Mouse (Mus musculus) gastrocnemius, adult 2 months (tissue): Measurements from ENCODE around the gene Gm20532. TPM values are rescaled to one million over a fixed set of nuclear protein-coding genes. Genes with fewer than 3 reads are reported as not detected.

ENCODE experiments used
- DNase-seq: peaks from one replicate; pipeline ENCODE4 v3.0.0; 2022
- H3K27ac ChIP-seq: fragments of 200-600 bp; 2 replicates; pipeline ENCODE4 v1.8.1; 2022; ENCODE audit warnings: mild to moderate bottlenecking
- H3K4me3 ChIP-seq: fragments of 200-600 bp; 2 replicates; pipeline ENCODE4 v1.8.1; 2022; ENCODE audit warnings: mild to moderate bottlenecking, moderate library complexity
- CTCF ChIP-seq: fragments of 200-600 bp; IDR thresholded peaks from 2 replicates; pipeline ENCODE4 v1.8.1; 2022; ENCODE audit warnings: antibody characterized with exemption, mild to moderate bottlenecking, moderate library complexity
- intact Hi-C: fragments of 180-260 bp; cut with DNase I; formaldehyde crosslinking; loops from one replicate; pipeline ENCODE4 v1.15.1; 2025
- total RNA-seq, 2 experiments: library from RNA; stranded (reverse); gene quantifications; 2 replicates each; pipeline ENCODE4 v1.2.3; 2021

The Gm20532 gene
- total RNA-seq, 2 experiments from 2014 or later, result not detected

DNA sequence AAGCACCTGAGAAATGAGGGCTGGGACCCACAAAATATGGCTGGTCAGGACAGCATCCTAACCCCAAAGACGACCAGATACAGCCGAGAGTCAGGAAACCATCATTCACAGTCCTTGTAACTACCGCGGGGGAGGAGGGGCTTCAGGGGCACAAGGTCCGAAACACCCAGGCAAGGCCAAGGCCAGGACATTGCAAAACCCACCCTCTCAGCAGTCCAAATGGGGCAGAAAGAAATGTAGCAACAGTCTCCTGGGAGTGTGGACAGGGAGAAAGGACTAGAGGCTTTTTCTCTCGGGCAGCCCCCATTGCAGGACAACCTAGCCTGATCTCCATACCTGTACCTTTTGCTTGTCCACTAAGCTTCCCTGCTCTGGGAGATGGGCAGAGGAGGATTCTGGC is 16.7 kb downstream of the Gm20532 start:
- Histone ChIP-seq H3K4me3 (peak overlapping the region; percentile 87), H3K27ac (peak overlapping the region; percentile 90)
- no peak for DNase-seq
- intact Hi-C loops, result no loop called here
- no peak for TF ChIP-seq CTCF

DNA sequence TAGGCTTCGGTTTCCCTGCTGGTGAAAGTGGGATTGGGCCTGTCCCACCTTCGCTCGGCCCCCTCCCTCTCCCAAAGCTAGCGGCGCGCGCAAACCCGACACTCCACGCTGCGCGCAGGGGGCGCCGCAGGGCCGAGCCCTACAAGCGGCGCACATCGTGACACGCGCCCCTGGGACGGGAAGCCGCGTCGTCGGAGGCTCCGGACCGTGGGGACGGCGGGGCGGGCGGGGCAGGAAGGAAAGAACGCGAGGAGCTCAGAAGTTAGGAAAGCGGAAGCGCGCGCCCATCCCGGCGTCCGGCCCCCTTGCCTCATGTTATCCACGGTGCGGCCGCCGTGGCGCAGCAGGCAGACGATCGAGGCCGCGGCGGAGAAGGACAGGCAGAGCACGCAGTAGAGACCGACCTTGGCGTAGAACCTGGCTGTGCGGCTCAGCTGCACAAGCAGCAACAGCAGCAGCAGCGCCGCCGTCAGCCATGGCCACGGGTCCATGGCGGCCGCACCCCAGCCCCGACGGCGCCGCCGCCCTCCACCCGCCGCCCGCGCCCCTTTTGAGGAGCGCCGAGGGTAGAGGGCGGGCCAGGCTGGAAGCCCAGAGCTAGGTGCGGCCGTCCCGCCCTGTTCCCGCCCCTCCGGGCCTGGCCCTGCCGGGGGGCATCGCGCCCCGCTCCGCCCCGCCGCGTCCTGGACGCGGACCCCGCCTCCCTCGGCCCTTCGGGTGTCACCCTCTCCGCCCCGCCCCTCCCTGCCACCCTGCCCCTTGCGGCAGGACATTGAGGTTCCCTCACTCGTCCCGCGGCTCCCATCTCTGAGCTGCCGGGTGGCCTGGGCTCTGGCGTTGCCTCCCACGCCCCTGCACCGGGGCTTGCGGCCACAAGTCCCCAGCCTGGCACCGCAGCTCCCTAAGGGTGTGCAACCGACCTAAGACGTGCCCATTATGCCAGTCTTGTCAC is 17.6 kb downstream of the Gm20532 start, which contains the start of gene Agpat2:
Gene Agpat2, minus strand, starts transcription at position 698 of the 952 bp plus-strand sequence.
- peak; percentile 84 for DNase-seq
- intact Hi-C loops, result no loop called here
- Histone ChIP-seq H3K27ac (peak within 1 kb of the TSS; percentile 90), H3K4me3 (peak within 1 kb of the TSS; percentile 87)
- TF ChIP-seq CTCF, result peak; percentile 35

DNA sequence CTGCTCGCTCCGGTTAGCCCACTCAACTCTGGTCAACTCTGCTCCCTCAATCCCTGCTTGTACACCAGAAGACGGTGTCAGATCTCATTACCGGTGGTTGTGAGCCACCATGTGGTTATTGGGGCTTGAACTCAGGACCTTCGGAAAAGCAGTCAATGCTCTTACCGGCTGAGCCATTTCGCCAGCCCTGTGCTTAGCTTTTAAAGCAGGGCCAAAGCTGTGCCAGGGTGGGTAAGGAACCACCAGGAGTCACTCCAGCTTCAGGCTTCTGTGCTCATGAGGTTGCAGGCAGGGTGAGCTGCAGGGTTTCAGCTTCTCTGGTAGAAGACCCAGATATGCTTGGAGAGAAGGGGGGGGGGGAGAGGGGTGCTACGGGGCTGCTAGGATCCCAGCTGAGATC is 18.9 kb downstream of the Gm20532 start:
- Histone ChIP-seq H3K4me3 (no peak overlapping the region), H3K27ac (no peak overlapping the region)
- DNase-seq, result peak; percentile 7
- no peak for TF ChIP-seq CTCF
- intact Hi-C loops, result no loop called here

DNA sequence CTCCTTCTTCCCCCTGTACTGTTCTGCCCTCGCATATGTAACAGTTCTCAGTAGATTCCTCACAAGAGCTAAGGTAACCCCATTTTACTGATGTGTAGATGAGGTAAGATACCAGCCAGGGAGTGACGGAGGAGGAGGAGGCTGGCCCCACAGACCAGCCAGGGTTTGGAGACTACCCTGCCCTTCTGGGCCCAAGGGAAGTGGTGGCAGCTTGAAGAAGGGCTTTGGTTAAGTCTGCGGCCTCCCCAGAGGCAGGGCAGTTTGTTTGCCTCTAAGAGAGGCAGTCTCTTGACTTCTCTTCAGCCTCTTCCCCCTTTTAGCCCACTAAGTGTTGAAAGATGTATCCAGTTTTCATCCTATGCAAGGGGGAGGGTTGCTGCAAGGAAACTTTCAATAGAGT is 20.1 kb downstream of the Gm20532 start:
- no peak for DNase-seq
- intact Hi-C loops, result no loop called here
- Histone ChIP-seq H3K27ac (peak overlapping the region; percentile 40; the same call in 1 of the 2 replicates), H3K4me3 (no peak overlapping the region)
- TF ChIP-seq CTCF, result no peak

DNA sequence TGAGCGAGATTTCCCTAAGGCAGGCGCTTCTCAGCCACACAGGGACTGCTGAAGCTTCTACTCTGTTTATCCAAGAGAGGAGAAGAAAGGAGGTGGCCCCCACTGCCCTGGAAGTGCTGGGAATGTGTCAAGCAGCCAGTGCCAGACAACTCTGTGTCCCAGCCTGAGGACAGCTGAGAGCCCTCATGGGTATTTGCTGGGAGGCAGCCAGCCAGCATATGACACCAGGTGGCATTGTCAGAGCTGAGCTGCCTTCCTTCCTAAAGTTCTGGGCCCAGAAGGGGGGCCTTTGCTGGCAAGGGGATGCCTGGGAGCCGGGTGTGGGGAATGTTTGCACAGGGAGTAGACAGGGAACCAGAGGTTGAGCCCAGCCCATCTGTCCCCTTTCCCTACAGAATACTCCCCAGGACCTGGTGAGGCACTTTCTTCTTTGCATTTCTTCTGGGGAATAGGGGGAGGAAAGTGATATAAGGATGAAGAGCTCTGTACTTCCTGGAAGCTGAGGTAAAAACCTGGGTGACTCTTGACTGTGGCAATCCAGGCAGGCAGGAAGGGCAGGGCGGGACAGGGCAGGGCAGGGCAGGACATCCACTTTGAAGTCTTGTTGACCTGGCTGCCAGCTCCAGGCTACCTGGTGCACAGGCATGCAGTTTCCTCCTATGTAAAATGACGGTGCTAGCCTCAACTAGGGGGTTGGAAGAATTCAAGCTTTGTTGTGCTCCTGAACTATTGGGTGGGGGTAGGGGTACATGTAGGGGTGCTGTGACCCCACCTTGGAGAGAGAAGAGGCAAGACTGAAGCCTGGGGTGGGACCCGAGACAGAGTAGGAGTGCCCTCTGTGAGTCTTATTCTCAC is 20.8 kb downstream of the Gm20532 start:
- no peak for TF ChIP-seq CTCF

DNA sequence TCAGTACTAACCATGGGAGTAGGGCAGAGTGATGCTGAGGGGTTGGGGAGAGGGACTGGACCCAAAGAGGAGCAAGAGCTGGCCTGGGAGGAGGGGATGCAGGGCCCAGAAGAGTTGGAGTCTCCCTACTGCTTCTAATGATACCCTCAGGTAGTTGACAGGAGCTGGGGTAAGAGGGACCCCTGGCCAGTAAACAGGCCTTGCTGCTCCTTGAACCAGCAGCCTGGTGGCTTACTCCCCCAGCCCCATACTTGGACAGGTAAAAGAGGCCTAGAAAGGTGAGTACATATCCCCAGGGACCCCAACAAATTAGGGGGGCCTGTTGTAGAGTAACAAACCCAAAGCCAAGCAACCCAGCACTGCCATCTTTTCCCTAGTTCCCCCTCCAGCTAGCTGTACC is 22.3 kb downstream of the Gm20532 start:
- TF ChIP-seq CTCF, result no peak
- H3K27ac ChIP-seq, result peak overlapping the region; percentile 75; the same call in 1 of the 2 replicates
- intact Hi-C loops, result no loop called here
- DNase-seq, result no peak
- H3K4me3 ChIP-seq, result no peak overlapping the region

More for the DNA sequence above, 20.8 kb downstream of the Gm20532 start:
- intact Hi-C loops, result no loop called here
- peak; percentile 64 for DNase-seq
- Histone ChIP-seq H3K4me3 (no peak overlapping the region), H3K27ac (peak overlapping the region; percentile 40; the same call in 1 of the 2 replicates)

DNA sequence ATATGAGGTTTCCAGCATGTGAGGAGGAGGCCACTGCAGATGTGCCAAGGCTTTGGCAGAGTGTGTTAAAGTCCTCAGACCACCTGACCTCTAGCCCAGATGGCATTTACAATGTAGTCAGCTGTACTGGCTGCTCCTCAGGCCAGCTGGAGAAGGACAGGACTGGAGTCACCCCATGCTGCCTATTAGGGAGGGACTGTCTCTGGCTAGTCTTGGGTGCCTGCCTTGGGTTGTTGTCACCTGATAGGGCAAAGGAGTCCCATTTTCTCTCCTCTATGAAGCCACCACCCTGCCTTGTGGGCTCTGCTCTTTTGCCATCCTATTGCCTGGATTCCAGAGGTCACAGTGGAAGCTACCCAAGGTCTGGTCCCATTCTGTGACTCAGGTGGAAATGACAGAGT is 22.8 kb downstream of the Gm20532 start:
- TF ChIP-seq CTCF, result no peak
- Histone ChIP-seq H3K4me3 (no peak overlapping the region), H3K27ac (peak overlapping the region; percentile 75)
- DNase-seq, result peak; percentile 69
- intact Hi-C loops, result no loop called here

DNA sequence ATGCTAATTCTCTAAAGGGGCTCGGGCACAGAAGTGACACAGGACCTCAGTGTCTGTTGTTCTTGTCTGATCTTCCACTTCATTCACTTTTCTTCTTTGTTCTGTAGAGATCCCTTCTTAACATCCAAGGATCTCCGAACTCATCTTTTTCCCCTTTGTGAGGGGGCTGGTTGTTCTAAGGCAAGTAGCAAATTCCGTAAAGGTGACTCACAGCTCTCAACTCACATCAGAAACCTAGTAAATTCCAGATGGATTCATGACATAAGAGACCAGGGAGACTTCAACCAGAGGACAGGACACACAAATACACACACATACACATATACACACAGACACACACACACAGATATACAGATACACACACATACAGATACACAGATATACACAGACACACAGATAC is 24.1 kb downstream of the Gm20532 start:
- intact Hi-C loops, result no loop called here
- no peak overlapping the region; the same call in 1 of the 2 replicates for H3K4me3 ChIP-seq
- no peak for TF ChIP-seq CTCF
- peak overlapping the region; percentile 75; the same call in 1 of the 2 replicates for H3K27ac ChIP-seq
- no peak for DNase-seq

DNA sequence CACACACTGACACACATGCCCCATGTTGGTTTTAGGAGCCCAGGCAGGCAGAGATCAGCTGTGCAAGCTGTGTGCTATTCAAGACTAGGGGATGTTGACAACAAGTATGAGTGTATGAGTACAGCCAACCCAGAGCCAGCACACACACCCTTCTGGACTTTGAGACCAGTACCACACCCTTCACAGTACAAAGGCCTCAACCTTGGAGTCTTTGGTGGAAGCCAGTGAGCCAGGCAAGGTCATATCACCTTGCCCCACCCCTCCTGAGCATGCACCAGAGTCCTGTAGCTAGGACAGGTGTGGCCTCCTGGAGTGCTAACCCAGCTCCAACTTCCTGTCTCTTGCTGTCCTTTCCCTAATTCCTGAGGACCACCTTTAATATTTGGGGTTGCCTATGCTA is 24.6 kb downstream of the Gm20532 start:
- Histone ChIP-seq H3K4me3 (no peak overlapping the region), H3K27ac (no peak overlapping the region)
- intact Hi-C loops, result no loop called here
- no peak for TF ChIP-seq CTCF
- DNase-seq, result no peak

DNA sequence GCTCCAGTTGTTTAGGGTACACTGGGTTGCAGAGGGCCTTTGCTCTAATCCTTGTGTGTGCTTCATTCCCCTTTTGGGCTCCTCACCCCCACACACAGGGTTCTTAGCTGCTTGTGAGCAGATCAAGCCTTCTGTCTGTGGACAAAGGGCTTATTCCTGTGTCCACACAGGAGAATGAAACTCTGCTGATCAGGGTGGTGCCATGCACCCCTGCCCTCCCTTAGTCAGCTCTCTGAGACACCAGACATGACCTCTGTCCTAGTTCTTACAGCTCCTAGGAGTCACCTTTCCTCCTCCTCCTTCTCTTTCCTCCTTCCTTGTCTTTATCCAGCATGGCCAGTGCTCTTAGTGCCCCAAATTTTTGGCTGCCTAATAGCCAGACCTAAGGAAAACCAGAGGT is 25.5 kb downstream of the Gm20532 start:
- DNase-seq, result no peak
- H3K27ac ChIP-seq, result no peak overlapping the region; the same call in 1 of the 2 replicates

DNA sequence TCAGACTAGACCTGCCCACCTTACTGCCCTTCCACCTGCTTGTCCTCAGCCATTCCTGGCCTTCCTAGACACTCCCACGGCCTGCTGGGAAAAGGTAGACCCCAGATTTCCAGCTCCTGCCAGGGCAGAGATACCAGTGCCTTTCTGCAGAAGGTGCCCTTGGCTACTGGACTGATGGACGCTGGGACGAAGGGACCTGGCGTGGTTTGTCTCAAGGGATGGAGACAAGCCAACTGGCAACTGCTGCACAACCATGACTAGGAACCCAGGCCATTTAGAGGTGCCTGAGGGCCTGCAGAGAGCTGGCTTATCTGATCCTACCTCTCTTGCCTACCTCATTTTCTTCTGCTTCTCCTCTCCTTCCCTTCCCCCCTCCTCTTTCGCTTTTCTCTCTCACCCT is 28.5 kb downstream of the Gm20532 start:
- no peak for DNase-seq
- no peak overlapping the region for H3K4me3 ChIP-seq
- TF ChIP-seq CTCF, result no peak
- intact Hi-C loops, result no loop called here
- H3K27ac ChIP-seq, result peak overlapping the region; percentile 20; the same call in 1 of the 2 replicates

More for the DNA sequence above, 25.5 kb downstream of the Gm20532 start:
- H3K4me3 ChIP-seq, result no peak overlapping the region
- TF ChIP-seq CTCF, result no peak
- intact Hi-C loops, result no loop called here

DNA sequence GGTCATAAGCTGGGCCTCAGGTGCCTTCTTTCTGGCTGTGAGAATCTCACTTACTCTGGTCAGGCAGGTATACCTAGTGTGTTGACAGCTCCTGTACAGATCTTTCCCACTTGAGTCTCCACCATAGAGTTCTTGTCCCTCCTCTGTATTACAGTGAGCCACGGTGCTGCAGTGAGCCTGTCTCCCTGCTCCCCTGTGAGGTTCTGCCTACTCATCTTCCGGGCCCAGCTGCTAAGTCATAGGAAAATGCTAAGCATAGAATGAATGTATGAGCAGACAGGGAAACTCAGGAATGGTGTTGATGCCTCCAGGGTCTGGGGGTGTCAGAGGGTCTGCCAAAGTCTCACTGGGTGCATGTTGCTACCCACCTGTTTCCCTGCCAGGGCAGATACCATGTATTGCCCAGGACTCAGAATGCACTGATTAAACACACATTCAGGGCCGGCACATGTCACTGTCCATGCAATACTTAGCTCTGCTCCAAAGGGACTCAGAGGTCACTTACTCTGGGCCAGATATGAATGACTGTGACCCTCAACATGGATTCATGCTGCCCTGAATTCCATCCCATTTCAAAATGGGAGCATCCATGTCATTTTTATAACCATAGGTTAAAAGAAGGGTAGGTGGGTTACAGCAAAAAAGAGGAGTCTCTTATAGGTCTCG is 29.2 kb downstream of the Gm20532 start:
- no peak for DNase-seq
- intact Hi-C loops, result no loop called here
- TF ChIP-seq CTCF, result no peak
- H3K27ac ChIP-seq, result no peak overlapping the region
- H3K4me3 ChIP-seq, result no peak overlapping the region
